Mouse (Mus musculus) bone marrow, adult 2 months (tissue): ENCODE measurements around the gene Ncoa5.

ENCODE experiments used
- CTCF ChIP-seq: fragments of 200-500 bp; IDR thresholded peaks from 2 replicates; pipeline ENCODE4 v1.5.1; 2011; ENCODE audit warnings: low read length, control low read depth; ENCODE audit not compliant: control insufficient read depth, insufficient read depth
- POLR2A ChIP-seq: fragments of 200-500 bp; IDR thresholded peaks from 2 replicates; pipeline ENCODE4 v1.6.1; 2011; ENCODE audit warnings: low read depth, mild to moderate bottlenecking, control low read depth, low read length, borderline replicate concordance; ENCODE audit not compliant: control insufficient read depth

DNA sequence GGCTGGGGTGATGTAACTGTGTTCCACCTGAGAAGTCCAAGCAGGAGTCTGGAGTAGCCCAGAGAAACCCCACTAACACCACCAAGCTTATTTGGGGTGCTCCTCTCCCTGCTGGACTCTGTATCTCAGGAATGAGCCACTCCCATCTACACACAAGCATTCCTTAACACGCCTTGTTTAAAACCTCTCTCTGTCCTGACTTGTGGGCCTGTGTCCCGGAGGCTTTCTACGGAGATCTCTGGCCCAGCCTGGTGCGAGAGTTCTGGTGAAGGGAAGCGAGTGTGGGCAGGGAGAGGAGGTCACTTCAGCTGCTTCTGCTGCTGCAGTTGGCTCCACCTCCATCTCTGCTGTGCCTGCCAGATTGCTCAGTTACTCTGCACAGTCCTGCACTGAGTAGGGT is 78.5 kb downstream of the Ncoa5 start:
- TF ChIP-seq CTCF (no peak), POLR2A (no peak)
